Mouse (Mus musculus) hindbrain, embryonic 16.5 days (tissue): ENCODE data around the gene Klrk1. TPM values are rescaled to one million over a fixed set of nuclear protein-coding genes. Genes with fewer than 3 reads are reported as not detected.

Experiments
- ATAC-seq: fragments of 200-750 bp; cut with Nextera tagmentation; 2 replicates; pipeline ENCODE4 v1.8.0; 2017; ENCODE audit warnings: moderate TSS enrichment, moderate library complexity
- H3K27ac ChIP-seq: fragments of 300-500 bp; sonication (generic); 2 replicates; pipeline ENCODE4 v1.5.1; 2014; ENCODE audit warnings: low read depth, mild to moderate bottlenecking, control low read depth, low read length, moderate library complexity
- H3K27me3 ChIP-seq: fragments of 300-500 bp; sonication (generic); replicated peaks from 2 replicates; pipeline ENCODE4 v1.6.1; 2014; ENCODE audit warnings: low read length; ENCODE audit not compliant: control insufficient read depth, insufficient read depth
- H3K36me3 ChIP-seq: fragments of 300-500 bp; sonication (generic); 2 replicates; pipeline ENCODE4 v1.6.1; 2014; ENCODE audit warnings: mild to moderate bottlenecking, low read length, moderate library complexity, mixed read lengths; ENCODE audit not compliant: control insufficient read depth, insufficient read depth
- H3K4me1 ChIP-seq: fragments of 300-500 bp; sonication (generic); 2 replicates; pipeline ENCODE4 v1.6.1; 2014; ENCODE audit warnings: low read depth, low read length; ENCODE audit not compliant: control insufficient read depth, insufficient read depth
- H3K4me2 ChIP-seq: fragments of 300-500 bp; sonication (generic); 2 replicates; pipeline ENCODE4 v1.6.1; 2014; ENCODE audit warnings: mild to moderate bottlenecking, low read length, control low read depth, moderate library complexity
- H3K4me3 ChIP-seq: fragments of 300-500 bp; sonication (generic); 2 replicates; pipeline ENCODE4 v1.5.1; 2014; ENCODE audit warnings: mild to moderate bottlenecking, low read length, control low read depth, moderate library complexity
- H3K9ac ChIP-seq: fragments of 300-500 bp; sonication (generic); 2 replicates; pipeline ENCODE4 v1.6.1; 2014; ENCODE audit warnings: low read depth, mild to moderate bottlenecking, control low read depth, low read length, moderate library complexity
- H3K9me3 ChIP-seq: fragments of 300-500 bp; sonication (generic); 2 replicates; pipeline ENCODE4 v1.6.1; 2014; ENCODE audit warnings: mild to moderate bottlenecking, low read length, moderate library complexity; ENCODE audit not compliant: control insufficient read depth
- WGBS: fragments of 180-500 bp; shearing (Covaris S2); extraction: QIAGEN DNeasy Blood & Tissue Kit; methylation state at CpG from one replicate; pipeline ENCODE4 v1.1.7; 2014; 5-methylcytosine and 5-hydroxymethylcytosine counted together
- polyA plus RNA-seq: library from polyadenylated mRNA; unstranded; fragments of >200 nt; fragmentation: Nextera tagmentation; extraction: Ambion mirVana; gene quantifications from 2 replicates; pipeline ENCODE4 v1.2.1, GENCODE M21; 2015

Gene Klrk1
- polyA plus RNA-seq, 1 experiment from 2014 or later, result 0.25 TPM

GRCm38 (mm10) chr6:129581274-129581673 is 42.4 kb downstream of the Klrk1 start:
- H3K9ac ChIP-seq, result no peak overlapping the region
- no peak overlapping the region for H3K4me2 ChIP-seq
- ATAC-seq, result no peak
- WGBS, result 77% methylated on average over 4 of the region's 4 CpGs
- H3K9me3 ChIP-seq, result no peaks in the 10 kb centered on the region
- no peak overlapping the region for H3K4me3 ChIP-seq
- H3K36me3 ChIP-seq, result no peaks in the 10 kb centered on the region
- H3K27ac ChIP-seq, result no peak overlapping the region
- no peaks in the 10 kb centered on the region for H3K4me1 ChIP-seq
- no peaks in the 10 kb centered on the region for H3K27me3 ChIP-seq

GRCm38 (mm10) chr6:129577605-129578004 is 46.1 kb downstream of the Klrk1 start, which contains the start of gene Klre1:
Gene Klre1 (plus strand): TSS chr6:129577905.
- H3K4me1 ChIP-seq, result no peaks in the 10 kb centered on the region
- H3K27ac ChIP-seq, result no peak within 1 kb of the TSS
- H3K9ac ChIP-seq, result no peak within 1 kb of the TSS
- ATAC-seq, result no peak
- no peak within 1 kb of the TSS for H3K4me3 ChIP-seq
- H3K9me3 ChIP-seq, result no peaks in the 10 kb centered on the region
- H3K36me3 ChIP-seq, result no peaks in the 10 kb centered on the region
- H3K4me2 ChIP-seq, result no peak within 1 kb of the TSS
- H3K27me3 ChIP-seq, result no peaks in the 10 kb centered on the region
- 88% methylated on average over 8 of the region's 8 CpGs for WGBS

- Histone ChIP-seq H3K27me3 (no peaks in the 10 kb centered on the region), H3K9ac (no peak overlapping the region), H3K9me3 (no peaks in the 10 kb centered on the region), H3K4me2 (no peak overlapping the region), H3K36me3 (no peaks in the 10 kb centered on the region), H3K4me3 (no peak overlapping the region), H3K4me1 (no peaks in the 10 kb centered on the region), H3K27ac (no peak overlapping the region)
- 36% methylated on average over 2 of the region's 2 CpGs for WGBS
- ATAC-seq, result no peak
Measured at GRCm38 (mm10) chr6:129575315-129575714, 48.3 kb downstream of the Klrk1 start.

- H3K4me2 ChIP-seq, result no peak overlapping the region
- no peak overlapping the region for H3K4me3 ChIP-seq
- no peaks in the 10 kb centered on the region for H3K9me3 ChIP-seq
- no peak overlapping the region for H3K9ac ChIP-seq
- H3K27ac ChIP-seq, result no peak overlapping the region
- H3K27me3 ChIP-seq, result no peaks in the 10 kb centered on the region
- H3K4me1 ChIP-seq, result no peaks in the 10 kb centered on the region
- 78% methylated on average over 2 of the region's 2 CpGs for WGBS
- no peak for ATAC-seq
- no peaks in the 10 kb centered on the region for H3K36me3 ChIP-seq
Measured at GRCm38 (mm10) chr6:129565257-129565656, 58.4 kb downstream of the Klrk1 start.

Other genes starting within 250 kb of the Klrk1 start
- gene Clec12b, start 238.0 kb downstream of the Klrk1 start, polyA plus RNA-seq, result 0.39 and 0.98 TPM in 2 replicates
- gene Clec1b, start 226.6 kb downstream of the Klrk1 start, polyA plus RNA-seq, result 0.73 and 0.79 TPM in 2 replicates
- gene Clec9a, start 215.0 kb downstream of the Klrk1 start, polyA plus RNA-seq, result 0.10 and 0.24 TPM in 2 replicates
- 2.5 and 3.2 TPM in 2 replicates for gene Clec1a, start 171.9 kb downstream of the Klrk1 start, polyA plus RNA-seq
- gene Olr1, start 116.7 kb downstream of the Klrk1 start, polyA plus RNA-seq, result not detected in 2 replicates
- gene Tmem52b, start 111.3 kb downstream of the Klrk1 start, polyA plus RNA-seq, result not detected in 2 replicates
- gene Gabarapl1, start 90.7 kb downstream of the Klrk1 start, polyA plus RNA-seq, result 237 and 271 TPM in 2 replicates
- not detected in 2 replicates for gene Klre1, start 46.0 kb downstream of the Klrk1 start, polyA plus RNA-seq
- not detected in 2 replicates for gene Klrd1, start 32.1 kb downstream of the Klrk1 start, polyA plus RNA-seq
- gene Klrc3, start 19.5 kb upstream of the Klrk1 start, polyA plus RNA-seq, result not detected in 2 replicates
- not detected in 2 replicates for gene Klrc2, start 36.8 kb upstream of the Klrk1 start, polyA plus RNA-seq
- not detected in 2 replicates for gene Klrc1, start 55.1 kb upstream of the Klrk1 start, polyA plus RNA-seq
- 0.25 and 0.26 TPM in 2 replicates for gene Klri1, start 93.3 kb upstream of the Klrk1 start, polyA plus RNA-seq
- gene Klri2, start 116.6 kb upstream of the Klrk1 start, polyA plus RNA-seq, result not detected in 2 replicates
- gene Gm156, start 160.4 kb upstream of the Klrk1 start, polyA plus RNA-seq, result not detected in 2 replicates
- gene Gm17631, start 238.8 kb upstream of the Klrk1 start, polyA plus RNA-seq, result not detected in 2 replicates